Mouse (Mus musculus) kidney, postnatal 0 days (tissue): ENCODE data around the gene Mrtfa. TPM values are rescaled to one million over a fixed set of nuclear protein-coding genes. Genes with fewer than 3 reads are reported as not detected.

ENCODE experiments used
- ATAC-seq: fragments of 200-750 bp; cut with Nextera tagmentation; replicated peaks from 2 replicates; pipeline ENCODE4 v1.8.0; 2017; ENCODE audit warnings: low read depth, moderate number of reproducible peaks, moderate TSS enrichment, moderate library complexity; ENCODE audit not compliant: low FRiP score
- DNase-seq: peaks from one replicate; pipeline ENCODE4 v3.0.0-alpha.2; 2016; ENCODE audit warnings: low spot score
- H3K27ac ChIP-seq: fragments of 300-500 bp; sonication (generic); 2 replicates; pipeline ENCODE4 v1.5.1; 2014; ENCODE audit warnings: mild to moderate bottlenecking
- H3K27me3 ChIP-seq: fragments of 300-500 bp; sonication (generic); 2 replicates; pipeline ENCODE4 v1.6.1; 2014; ENCODE audit warnings: low read length, mixed read lengths; ENCODE audit not compliant: insufficient read depth
- H3K36me3 ChIP-seq: fragments of 300-500 bp; sonication (generic); 2 replicates; pipeline ENCODE4 v1.6.1; 2014; ENCODE audit warnings: low read length, mixed read lengths; ENCODE audit not compliant: insufficient read depth
- H3K4me1 ChIP-seq: fragments of 300-500 bp; sonication (generic); replicated peaks from 2 replicates; pipeline ENCODE4 v1.6.1; 2014; ENCODE audit warnings: antibody characterized with exemption, low read length, mixed read lengths; ENCODE audit not compliant: insufficient read depth
- H3K4me2 ChIP-seq: fragments of 300-500 bp; sonication (generic); 2 replicates; pipeline ENCODE4 v1.6.1; 2014; ENCODE audit warnings: mild to moderate bottlenecking, low read length, moderate library complexity, mixed read lengths
- H3K4me3 ChIP-seq: fragments of 300-500 bp; sonication (generic); replicated peaks from 2 replicates; pipeline ENCODE4 v1.5.1; 2014; ENCODE audit warnings: low read depth, low read length
- H3K9ac ChIP-seq: fragments of 300-500 bp; sonication (generic); 2 replicates; pipeline ENCODE4 v1.6.1; 2014; ENCODE audit warnings: low read depth, low read length
- H3K9me3 ChIP-seq: fragments of 300-500 bp; sonication (generic); replicated peaks from 2 replicates; pipeline ENCODE4 v1.6.1; 2016; ENCODE audit warnings: low read length, inconsistent platforms, mixed read lengths
- CTCF ChIP-seq: IDR thresholded peaks from 2 replicates; pipeline ENCODE4 v1.5.1; 2016; ENCODE audit warnings: antibody characterized with exemption, low read depth, mild to moderate bottlenecking, moderate library complexity
- WGBS: fragments of 180-500 bp; shearing (Covaris S2); extraction: QIAGEN DNeasy Blood & Tissue Kit; methylation state at CpG from one replicate; pipeline ENCODE4 v1.1.7; 2014; 5-methylcytosine and 5-hydroxymethylcytosine counted together
- polyA plus RNA-seq: library from polyadenylated mRNA; unstranded; fragments of >200 nt; fragmentation: Nextera tagmentation; extraction: Ambion mirVana; gene quantifications from 2 replicates; pipeline ENCODE4 v1.2.1, GENCODE M21; 2015

The Mrtfa gene
- polyA plus RNA-seq, 1 experiment from 2014 or later = 14.1 TPM

GRCm38 (mm10) chr15:80996090-80996835 is 194.3 kb downstream of the Mrtfa start:
- Histone ChIP-seq H3K4me1 (0 out of 2 replicates have a peak, but pooled peaks cover 5% of the 10 kb centered on the region), H3K36me3 (no peaks in the 10 kb centered on the region), H3K27ac (no peak overlapping the region), H3K4me2 (no peak overlapping the region), H3K4me3 (no peak overlapping the region), H3K27me3 (no peaks in the 10 kb centered on the region), H3K9me3 (no peaks in the 10 kb centered on the region), H3K9ac (no peak overlapping the region)
- TF ChIP-seq CTCF = no peak
- no peak for ATAC-seq
- DNase-seq = no peak
- 86% methylated on average over 6 of the region's 6 CpGs for WGBS

- Histone ChIP-seq H3K27me3 (no peaks in the 10 kb centered on the region), H3K4me3 (no peak overlapping the region), H3K36me3 (no peaks in the 10 kb centered on the region), H3K9me3 (no peaks in the 10 kb centered on the region), H3K9ac (no peak overlapping the region), H3K4me1 (no peaks in the 10 kb centered on the region), H3K4me2 (no peak overlapping the region), H3K27ac (no peak overlapping the region)
- ATAC-seq (no peak), DNase-seq (no peak)
- WGBS = 80% methylated on average over 5 of the region's 5 CpGs
- no peak for TF ChIP-seq CTCF
Measured at GRCm38 (mm10) chr15:80994959-80995358, 195.6 kb downstream of the Mrtfa start.

- WGBS = 48% methylated on average over 3 of the region's 3 CpGs
- no peaks in the 10 kb centered on the region for H3K27me3 ChIP-seq
- ATAC-seq = no peak
- H3K9ac ChIP-seq = no peak overlapping the region
- no peak overlapping the region for H3K4me2 ChIP-seq
- no peak overlapping the region for H3K27ac ChIP-seq
- H3K36me3 ChIP-seq = no peaks in the 10 kb centered on the region
- no peak for DNase-seq
- H3K4me1 ChIP-seq = no peaks in the 10 kb centered on the region
- no peak overlapping the region for H3K4me3 ChIP-seq
- no peak for TF ChIP-seq CTCF
- H3K9me3 ChIP-seq = no peaks in the 10 kb centered on the region
Measured at GRCm38 (mm10) chr15:80989712-80990111, 200.8 kb downstream of the Mrtfa start.

- DNase-seq = no peak
- no peak for TF ChIP-seq CTCF
- no peak overlapping the region for H3K4me3 ChIP-seq
- H3K4me1 ChIP-seq = no peaks in the 10 kb centered on the region
- no peak overlapping the region for H3K27ac ChIP-seq
- WGBS = 44% methylated on average over 1 of the region's 1 CpGs
- no peak for ATAC-seq
- H3K9ac ChIP-seq = no peak overlapping the region
- no peaks in the 10 kb centered on the region for H3K27me3 ChIP-seq
- H3K9me3 ChIP-seq = no peaks in the 10 kb centered on the region
- H3K4me2 ChIP-seq = no peak overlapping the region
- H3K36me3 ChIP-seq = no peaks in the 10 kb centered on the region
Measured at GRCm38 (mm10) chr15:80988331-80988730, 202.2 kb downstream of the Mrtfa start.

- Histone ChIP-seq H3K27me3 (no peaks in the 10 kb centered on the region), H3K9ac (no peak overlapping the region), H3K9me3 (no peaks in the 10 kb centered on the region), H3K4me3 (no peak overlapping the region), H3K36me3 (no peaks in the 10 kb centered on the region), H3K4me2 (no peak overlapping the region), H3K4me1 (no peaks in the 10 kb centered on the region), H3K27ac (no peak overlapping the region)
- ATAC-seq (no peak), DNase-seq (no peak)
- no peak for TF ChIP-seq CTCF
- 87% methylated on average over 2 of the region's 2 CpGs for WGBS
Measured at GRCm38 (mm10) chr15:80983264-80983663, 207.3 kb downstream of the Mrtfa start.

- Histone ChIP-seq H3K27ac (no peak overlapping the region), H3K9ac (no peak overlapping the region), H3K4me3 (no peak overlapping the region), H3K4me1 (no peaks in the 10 kb centered on the region), H3K27me3 (no peaks in the 10 kb centered on the region), H3K4me2 (no peak overlapping the region), H3K9me3 (no peaks in the 10 kb centered on the region), H3K36me3 (no peaks in the 10 kb centered on the region)
- TF ChIP-seq CTCF = no peak
- DNase-seq = no peak
- no peak for ATAC-seq
- 82% methylated on average over 4 of the region's 4 CpGs for WGBS
Measured at GRCm38 (mm10) chr15:80981176-80981575, 209.4 kb downstream of the Mrtfa start.
